Mouse (Mus musculus) cortical plate, adult 2 months (tissue): ENCODE measurements at regions not wholly inside any gene's neighbourhood (a gene's known extent, or its start where the extent isn't known, plus 50 kb on each side); places are given as distances from the start of the nearest gene placed in this dataset.

Experiments used
- CTCF ChIP-seq: fragments of 200-500 bp; IDR thresholded peaks from 2 replicates; pipeline ENCODE4 v1.5.1; 2011; ENCODE audit warnings: mild to moderate bottlenecking, control low read depth, low read length; ENCODE audit not compliant: insufficient read depth; ENCODE audit errors: extremely low read depth
- POLR2A ChIP-seq: fragments of 200-500 bp; IDR thresholded peaks from 2 replicates; pipeline ENCODE4 v1.6.1; 2011; ENCODE audit warnings: mild to moderate bottlenecking, low read length, control low read depth; ENCODE audit not compliant: insufficient read depth; ENCODE audit errors: extremely low read depth

- no peak for TF ChIP-seq POLR2A
- no peak for TF ChIP-seq CTCF
These were observed 303.3 kb upstream of the Gm12728 start for GRCm38 (mm10) chr4:105486376-105486775.
